Mouse (Mus musculus) kidney, adult 9 months (tissue): ENCODE data around the gene Plekha6.

Experiments used
- DNase-seq: peaks from one replicate; pipeline ENCODE4 v3.0.0; 2022

The Plekha6 gene

GRCm38 (mm10) chr1:133280537-133280936, 116.5 kb downstream of the Plekha6 start:
- DNase-seq, result no peak

- peak; percentile 87 for DNase-seq
Measured at GRCm38 (mm10) chr1:133285907-133286306, 121.9 kb downstream of the Plekha6 start.

GRCm38 (mm10) chr1:133287051-133287450, 123.0 kb downstream of the Plekha6 start:
- no peak for DNase-seq

- DNase-seq, result peak; percentile 85
Measured at GRCm38 (mm10) chr1:133287880-133288279, 123.9 kb downstream of the Plekha6 start.

GRCm38 (mm10) chr1:133291888-133292287, 127.9 kb downstream of the Plekha6 start:
- DNase-seq, result no peak

GRCm38 (mm10) chr1:133292608-133293007, 128.6 kb downstream of the Plekha6 start:
- no peak for DNase-seq

- DNase-seq, result no peak
Measured at GRCm38 (mm10) chr1:133296376-133296775, 132.4 kb downstream of the Plekha6 start.

GRCm38 (mm10) chr1:133298816-133299215, 134.8 kb downstream of the Plekha6 start:
- no peak for DNase-seq

GRCm38 (mm10) chr1:133302540-133302939, 138.5 kb downstream of the Plekha6 start:
- DNase-seq, result peak; percentile 78

- DNase-seq, result peak; percentile 90
Measured at GRCm38 (mm10) chr1:133306842-133307241, 142.8 kb downstream of the Plekha6 start.

- DNase-seq, result peak; percentile 73
Measured at GRCm38 (mm10) chr1:133307318-133307717, 143.3 kb downstream of the Plekha6 start.

- DNase-seq, result peak; percentile 97
Measured at GRCm38 (mm10) chr1:133309652-133310267, 145.8 kb downstream of the Plekha6 start, which contains the start of gene Golt1a. Gene Golt1a, plus strand, starts transcription at chr1:133309800.

GRCm38 (mm10) chr1:133311240-133311639, 147.2 kb downstream of the Plekha6 start:
- no peak for DNase-seq

- DNase-seq, result no peak
Measured at GRCm38 (mm10) chr1:133311946-133312345, 147.9 kb downstream of the Plekha6 start.

GRCm38 (mm10) chr1:133314364-133314763, 150.4 kb downstream of the Plekha6 start:
- peak; percentile 57 for DNase-seq

- no peak for DNase-seq
Measured at GRCm38 (mm10) chr1:133315775-133316174, 151.8 kb downstream of the Plekha6 start.

- DNase-seq, result no peak
Measured at GRCm38 (mm10) chr1:133316577-133316976, 152.6 kb downstream of the Plekha6 start.

GRCm38 (mm10) chr1:133317149-133317548, 153.1 kb downstream of the Plekha6 start:
- no peak for DNase-seq

- DNase-seq, result no peak
Measured at GRCm38 (mm10) chr1:133321267-133321925, 157.4 kb downstream of the Plekha6 start, which contains the start of gene Kiss1. Gene Kiss1, plus strand, starts transcription at chr1:133321875.

GRCm38 (mm10) chr1:133323333-133323732, 159.3 kb downstream of the Plekha6 start:
- no peak for DNase-seq

GRCm38 (mm10) chr1:133325951-133326350, 161.9 kb downstream of the Plekha6 start:
- no peak for DNase-seq

- no peak for DNase-seq
Measured at GRCm38 (mm10) chr1:133327094-133327493, 163.1 kb downstream of the Plekha6 start.

- no peak for DNase-seq
Measured at GRCm38 (mm10) chr1:133328299-133328795, 164.3 kb downstream of the Plekha6 start.
